Mouse (Mus musculus) testis, postnatal 14 days (tissue): ENCODE measurements around the gene Wwox.
A peak's percentile ranks its signal among the peaks of the same experiment; 100 is the strongest.

Experiments used
- DNase-seq: peaks from one replicate; pipeline ENCODE4 v3.0.0; 2021; ENCODE audit warnings: low spot score

The Wwox gene

DNA sequence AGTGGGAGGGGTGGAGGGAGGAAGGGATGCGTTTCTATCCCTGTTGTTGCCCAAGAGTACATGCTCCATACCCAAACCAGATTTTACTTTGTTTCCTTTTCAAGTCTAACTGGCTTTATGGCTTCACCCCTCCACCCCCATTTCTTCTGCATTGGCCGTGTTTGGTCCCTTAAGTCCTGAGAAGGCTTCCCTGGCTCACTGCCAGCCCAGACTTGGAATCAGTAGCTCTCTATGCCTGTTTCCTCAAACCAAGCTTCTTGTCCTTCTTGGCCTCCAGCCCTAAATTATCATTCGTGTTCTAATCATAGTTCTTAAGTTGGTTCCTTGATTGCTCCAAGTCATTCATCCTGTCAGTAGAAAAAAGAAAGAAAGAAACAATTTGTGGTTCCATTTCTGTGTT lies 777.3 kb downstream of the Wwox start:
- DNase-seq = peak; percentile 49

DNA sequence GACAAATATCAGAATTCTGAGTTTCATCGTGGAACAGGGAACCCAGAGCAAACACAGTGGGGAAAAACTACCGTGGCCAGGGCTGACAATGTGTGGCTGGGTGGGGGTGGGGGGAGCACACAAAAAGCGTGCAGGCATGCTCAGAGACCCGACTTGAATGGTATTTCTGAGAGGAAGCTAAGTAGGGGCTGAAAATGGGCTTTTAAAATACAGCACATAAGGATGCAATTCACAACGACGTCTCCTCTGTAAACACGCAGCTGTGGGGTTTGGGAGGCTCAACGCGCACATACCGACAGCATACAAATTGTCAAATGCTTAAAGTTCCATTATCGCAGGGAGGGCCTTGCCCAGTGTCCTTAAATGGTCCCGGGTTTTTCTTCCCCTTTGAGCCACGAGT lies 783.1 kb downstream of the Wwox start:
- no peak for DNase-seq

DNA sequence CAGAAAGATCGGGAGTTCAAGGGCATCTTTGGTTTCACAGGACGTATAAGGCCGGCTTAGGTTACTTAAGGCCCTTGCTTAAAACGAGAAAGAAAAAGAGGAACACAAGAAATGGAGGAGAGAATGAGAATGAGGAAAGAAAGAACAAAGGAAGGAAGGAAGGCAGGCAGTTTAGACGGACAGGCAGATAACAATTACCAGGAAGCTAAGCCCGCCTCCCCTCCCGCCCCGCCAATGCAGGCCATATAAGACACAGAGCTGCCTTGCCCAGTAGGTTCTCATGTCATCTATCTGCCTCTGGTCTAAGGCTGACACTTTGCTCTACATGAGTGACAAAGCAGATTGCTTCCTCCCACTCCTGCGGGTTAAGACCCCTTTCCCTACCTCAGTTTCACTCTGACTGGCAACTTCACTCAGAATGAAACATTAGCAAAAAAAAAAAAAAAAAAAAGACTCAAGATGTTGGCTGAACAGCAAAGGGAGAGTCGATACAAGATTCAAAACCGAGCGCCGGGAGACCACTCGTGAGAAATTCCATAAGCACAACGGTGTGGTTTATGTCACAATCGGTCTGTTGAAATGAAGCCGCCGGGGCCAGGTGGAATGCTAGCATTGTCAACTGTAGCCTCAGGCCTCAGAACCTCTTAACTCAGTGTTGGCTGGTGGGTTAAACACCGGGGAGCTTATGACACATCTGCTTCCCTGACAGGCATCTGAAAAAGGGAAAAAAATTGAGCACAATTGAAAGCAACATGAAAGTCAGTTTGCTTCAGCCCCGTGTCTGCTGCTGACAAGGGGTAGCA lies 787.5 kb downstream of the Wwox start:
- DNase-seq = no peak

DNA sequence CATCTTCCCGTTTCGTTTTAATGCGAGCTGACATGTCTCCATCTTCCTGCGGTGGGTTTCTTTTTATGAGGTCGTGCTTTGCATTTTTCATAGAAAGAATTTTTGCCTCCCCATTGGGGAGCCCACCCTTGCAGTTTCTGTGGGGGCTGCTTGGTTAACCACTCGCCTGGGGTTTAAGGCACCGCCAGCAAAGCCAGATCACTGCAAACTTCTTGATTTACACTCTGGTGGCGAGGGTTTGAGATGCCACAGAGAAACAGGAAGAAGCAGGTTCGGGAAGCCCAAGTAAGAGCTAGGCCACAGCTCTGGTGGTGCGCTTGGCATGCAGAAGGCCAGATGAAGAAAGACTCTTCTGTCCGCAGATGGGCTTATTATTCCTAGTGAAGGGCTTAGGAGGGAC lies 789.4 kb downstream of the Wwox start:
- DNase-seq = no peak

DNA sequence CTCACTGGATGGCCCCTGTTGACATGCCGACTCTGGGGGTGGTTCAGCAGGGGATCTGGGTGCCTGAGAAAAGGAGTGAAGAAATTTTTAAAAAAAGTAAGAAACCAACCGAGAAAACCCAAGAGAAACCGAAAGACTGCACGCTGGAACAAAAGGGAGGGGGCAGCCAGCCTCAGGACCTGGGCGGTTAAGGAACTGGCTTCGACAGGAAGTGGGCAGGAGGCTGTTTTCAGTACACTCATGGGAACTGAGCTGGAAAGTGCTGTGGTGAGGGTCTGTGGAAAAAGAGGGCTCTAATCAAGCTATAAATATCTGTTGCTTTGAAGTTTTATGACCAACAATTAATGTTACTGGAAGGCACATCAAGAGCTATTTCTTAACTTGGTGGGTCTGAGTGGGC lies 794.6 kb downstream of the Wwox start:
- DNase-seq = no peak

DNA sequence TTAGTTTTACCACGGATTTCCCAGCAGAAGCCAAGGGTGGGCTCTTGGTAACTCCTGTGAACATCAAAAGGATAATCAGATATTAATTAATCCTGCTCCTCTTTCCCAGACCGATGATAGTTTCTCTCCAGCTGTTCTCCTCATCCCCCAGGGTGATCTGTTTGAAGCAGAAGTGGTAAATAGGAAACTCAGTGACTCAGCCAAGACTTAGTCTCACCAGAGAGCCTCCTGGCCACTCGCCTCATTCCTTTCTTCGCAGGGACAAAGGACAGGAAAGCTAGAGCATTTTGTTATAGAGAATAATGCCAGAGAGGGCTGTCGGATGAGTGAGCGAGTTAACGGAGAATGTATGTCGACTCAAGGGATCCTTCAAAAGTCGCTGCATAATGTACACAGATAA lies 798.1 kb downstream of the Wwox start:
- DNase-seq = no peak

DNA sequence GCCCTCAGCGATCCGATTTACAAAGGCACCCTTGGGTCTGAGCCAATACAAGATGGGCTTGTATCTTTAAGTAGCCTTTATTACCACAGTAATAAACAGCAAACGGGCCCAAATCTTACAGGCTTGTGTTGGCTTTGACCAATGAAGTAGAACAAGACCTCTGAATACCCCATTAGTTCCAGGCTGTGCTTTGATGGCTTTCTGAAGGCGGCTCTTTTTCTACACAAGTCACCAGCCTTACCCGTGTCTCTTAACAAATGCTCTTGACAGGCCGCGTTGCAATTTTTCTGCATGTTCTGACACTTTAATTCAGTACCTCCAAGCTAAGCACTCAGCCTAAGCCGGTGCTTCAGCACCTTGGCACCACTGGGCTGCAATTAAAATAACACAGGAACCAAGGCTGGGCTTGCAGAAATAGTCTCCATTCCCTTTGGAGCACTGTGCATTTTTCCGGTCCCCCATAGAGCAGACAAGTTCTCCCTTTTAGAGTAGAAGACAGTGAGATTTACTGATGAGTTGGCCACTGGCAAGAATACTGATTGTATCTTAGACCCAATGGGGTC lies 804.1 kb downstream of the Wwox start:
- no peak for DNase-seq

DNA sequence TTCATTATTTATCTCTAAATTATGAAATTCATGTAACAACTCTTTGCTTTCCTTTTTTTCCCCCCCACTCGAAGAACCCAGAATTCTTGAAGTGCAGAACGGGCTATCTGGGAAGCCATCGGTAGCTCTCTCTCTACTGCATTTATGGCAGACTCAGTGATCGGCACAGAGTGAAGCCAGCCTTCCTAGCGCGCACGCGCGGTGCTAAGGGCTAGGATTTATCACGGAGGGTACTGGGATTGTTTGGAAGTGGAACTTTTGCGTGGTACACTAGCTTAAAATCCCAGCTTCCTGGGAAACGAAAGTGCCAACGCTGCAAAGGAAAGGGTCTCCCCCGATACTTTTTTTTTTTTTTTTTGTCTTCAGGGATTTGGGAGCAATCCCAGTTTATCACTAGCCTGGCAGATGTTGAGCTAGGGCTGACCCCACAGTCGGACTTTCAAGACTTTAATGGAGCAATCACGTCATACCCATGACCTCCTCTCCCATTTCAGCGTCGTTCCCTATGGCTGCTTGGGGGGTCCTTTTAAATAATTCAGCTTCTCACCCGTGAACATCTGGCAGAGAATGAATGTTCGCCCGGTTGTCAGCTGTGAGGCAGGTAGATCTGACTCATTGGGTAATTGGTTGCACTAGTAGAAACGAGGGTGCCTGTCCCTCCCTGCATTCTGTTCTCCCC lies 810.4 kb downstream of the Wwox start:
- DNase-seq = peak; percentile 19

DNA sequence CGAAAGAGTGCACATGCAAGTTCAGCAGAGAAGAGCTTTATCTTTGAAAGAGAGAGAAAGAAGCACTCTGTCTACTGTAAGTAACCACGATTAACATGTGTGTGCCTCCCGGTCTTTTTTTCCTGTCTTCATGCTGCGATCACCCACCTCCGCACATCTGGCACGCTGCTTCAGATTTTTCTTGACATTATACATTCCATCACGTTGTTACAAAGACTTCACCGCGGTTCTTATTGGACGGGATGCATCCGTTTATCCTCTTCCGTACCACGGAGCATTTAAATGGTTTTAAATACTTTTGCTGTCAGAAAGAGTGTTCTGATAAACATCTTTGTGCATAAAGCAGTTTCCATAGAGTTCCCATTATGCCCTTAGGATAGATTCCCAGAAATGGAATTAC lies 816.1 kb downstream of the Wwox start:
- no peak for DNase-seq

DNA sequence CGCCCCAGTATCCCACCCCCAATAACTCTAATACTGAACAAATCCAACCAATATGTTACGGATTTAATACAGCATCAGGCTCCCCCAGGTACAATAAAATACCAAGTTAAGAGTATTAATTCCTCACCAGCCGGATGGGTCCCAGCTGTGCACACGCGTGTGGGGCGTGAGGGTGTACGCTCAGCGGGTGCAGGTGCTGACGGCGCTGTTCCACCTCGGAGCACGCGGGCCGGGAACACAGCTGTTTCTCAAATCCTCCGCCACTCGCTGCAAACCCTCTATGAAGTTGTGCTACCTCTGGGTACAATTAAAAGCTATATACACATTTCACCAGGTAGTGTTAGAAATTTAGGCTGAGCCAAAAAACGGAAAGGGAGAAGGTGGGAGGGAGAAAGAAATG lies 818.0 kb downstream of the Wwox start:
- DNase-seq = no peak

DNA sequence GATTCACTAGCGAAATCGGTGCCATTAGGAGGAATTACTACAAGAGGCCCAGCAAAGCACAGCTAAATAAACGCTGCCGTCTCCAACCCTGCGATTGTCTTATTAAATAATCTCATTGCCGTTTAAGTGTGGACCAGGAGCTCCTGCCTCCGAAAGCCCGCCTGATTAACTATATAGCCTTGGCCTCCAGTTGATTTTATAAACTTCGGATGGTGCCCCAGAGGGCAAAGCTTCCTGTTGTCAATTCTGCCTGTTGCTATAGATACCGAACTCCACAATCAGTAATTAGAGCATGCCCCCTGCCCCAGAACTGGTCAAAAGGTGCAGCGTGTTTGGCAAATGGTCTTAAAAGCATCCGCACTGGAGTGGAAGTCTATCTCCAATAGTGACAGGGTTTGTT lies 820.4 kb downstream of the Wwox start:
- no peak for DNase-seq

DNA sequence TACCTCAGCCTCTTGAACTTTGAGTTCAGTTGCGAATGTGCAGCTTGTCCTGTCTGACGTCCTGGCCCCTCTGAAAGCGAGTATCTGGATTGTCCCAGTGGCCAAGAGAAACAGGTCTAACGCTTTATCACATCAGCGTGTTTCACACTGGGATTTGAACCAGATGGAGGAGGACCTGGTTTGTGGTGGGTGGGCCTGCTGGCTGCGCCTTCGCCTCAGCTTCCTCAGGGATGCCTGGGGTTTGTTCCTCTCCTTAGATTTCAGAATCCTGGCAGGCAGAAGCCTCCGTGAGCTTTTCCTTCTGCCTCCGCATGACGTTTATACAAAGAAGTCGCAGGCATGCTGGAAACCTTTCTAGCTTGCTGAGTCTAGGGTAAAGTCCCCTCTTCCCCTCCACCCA lies 827.7 kb downstream of the Wwox start:
- no peak for DNase-seq

DNA sequence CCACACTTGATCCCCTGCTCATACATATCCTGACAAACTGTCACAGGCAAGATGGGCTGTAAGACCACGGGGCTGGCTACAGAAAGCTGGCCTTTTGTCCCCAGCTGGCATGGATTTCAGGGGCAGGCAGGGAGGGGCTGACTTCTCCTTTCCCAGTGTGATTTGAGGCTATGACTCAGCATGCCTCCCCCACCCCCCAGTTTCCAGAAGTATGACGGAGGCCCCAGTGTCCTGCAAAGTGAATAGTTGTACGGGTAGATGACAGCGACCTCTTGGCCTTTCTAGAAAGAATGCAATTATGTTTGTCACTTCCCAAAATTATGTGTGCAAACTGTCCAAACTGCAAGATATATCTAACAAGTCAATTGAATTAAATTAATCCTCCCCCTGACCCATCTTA lies 830.1 kb downstream of the Wwox start:
- no peak for DNase-seq

DNA sequence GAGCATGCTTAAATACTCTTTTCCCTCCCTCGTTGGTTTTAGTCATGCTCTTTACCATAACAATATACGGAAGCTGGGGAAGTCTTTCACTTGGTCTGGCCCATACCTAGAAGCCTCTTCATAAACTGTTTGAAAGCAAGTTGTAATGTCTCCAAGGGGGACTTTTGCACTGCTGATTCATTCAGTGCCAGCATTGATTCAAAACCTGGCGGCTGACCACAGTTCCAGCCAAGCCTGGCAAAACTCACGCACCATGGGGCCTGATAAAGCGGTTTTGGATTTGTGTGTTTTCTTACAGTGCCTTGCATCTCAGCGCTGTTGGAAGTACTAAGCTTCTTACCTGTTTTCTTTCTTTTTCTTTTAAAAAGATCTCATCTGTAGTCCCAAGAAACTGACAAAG lies 834.5 kb downstream of the Wwox start:
- no peak for DNase-seq

DNA sequence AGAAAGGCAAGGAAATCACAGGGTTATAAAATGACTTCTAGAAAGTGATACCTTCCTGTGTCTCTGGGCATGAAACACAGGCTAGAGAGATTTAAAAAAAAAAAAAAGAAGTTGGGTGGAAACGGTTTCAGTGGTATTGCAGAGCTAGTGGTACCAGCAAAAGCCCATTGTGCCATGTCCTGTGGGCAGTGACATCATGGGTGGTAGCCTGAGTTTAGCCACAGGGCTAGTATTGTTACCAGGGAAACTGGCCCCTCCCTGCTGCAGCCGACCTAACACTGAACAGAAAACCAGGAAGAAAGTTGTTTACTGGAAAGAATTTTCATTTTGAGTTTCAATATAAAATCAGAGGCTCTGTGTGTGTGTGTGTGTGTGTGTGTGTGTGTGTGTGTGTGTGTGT lies 836.8 kb downstream of the Wwox start:
- no peak for DNase-seq

DNA sequence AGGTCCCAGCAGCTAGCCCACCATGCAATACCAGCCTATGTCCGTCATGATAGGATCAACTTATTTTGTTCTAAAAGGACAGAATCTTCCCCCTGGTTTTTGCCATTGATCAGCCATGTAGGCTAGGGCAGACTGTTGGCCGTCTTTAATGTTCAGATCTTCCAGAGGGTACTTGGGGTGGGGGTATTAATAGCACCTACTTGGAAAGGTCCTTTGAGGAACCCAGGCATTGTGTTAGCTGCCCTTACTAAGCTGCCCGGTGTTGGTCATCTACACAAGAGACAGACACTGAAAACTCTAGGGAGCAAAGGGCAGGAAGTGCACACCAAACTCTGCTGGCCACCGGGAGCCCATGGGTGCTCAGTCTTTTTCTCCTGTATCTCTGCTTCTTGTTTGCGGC lies 838.8 kb downstream of the Wwox start:
- DNase-seq = no peak

DNA sequence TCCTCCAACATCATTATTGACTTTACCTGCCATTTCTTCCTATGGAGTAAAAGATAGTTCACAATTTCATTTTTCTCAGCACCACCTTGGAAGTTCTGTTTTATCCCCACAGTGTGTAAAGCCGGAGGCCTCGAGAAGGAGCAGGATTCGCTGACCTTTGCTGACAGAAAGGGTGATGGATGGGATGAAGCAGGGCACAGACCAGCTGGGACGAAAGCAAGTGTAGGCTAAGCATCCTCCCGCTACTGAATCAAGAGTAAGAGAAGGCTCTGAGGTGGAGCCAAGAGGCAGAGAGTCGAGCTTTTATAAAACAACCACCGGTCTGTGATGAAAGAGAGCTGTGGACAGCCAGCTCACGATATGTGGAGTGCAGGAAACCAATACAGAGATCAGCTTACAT lies 850.8 kb downstream of the Wwox start:
- DNase-seq = no peak

DNA sequence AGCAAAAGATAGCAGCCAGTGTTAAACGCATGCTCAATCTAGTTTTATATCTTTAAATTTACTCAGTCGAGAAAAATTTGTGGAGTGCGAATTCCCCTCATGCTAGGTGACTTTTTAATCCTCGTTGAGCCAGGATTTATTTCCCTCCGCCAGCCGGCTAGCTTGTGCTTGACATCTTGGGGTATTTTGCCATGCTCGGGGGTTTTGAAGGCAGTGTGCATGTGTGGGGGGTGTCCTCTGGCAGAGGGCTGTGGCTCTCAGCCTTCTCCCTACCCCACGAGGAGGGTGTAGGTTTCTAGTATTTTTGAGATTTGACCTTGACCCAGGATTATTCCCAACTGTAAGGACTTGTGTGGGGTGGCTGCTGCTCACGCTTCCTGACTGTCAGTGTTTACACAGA lies 857.3 kb downstream of the Wwox start:
- DNase-seq = no peak

DNA sequence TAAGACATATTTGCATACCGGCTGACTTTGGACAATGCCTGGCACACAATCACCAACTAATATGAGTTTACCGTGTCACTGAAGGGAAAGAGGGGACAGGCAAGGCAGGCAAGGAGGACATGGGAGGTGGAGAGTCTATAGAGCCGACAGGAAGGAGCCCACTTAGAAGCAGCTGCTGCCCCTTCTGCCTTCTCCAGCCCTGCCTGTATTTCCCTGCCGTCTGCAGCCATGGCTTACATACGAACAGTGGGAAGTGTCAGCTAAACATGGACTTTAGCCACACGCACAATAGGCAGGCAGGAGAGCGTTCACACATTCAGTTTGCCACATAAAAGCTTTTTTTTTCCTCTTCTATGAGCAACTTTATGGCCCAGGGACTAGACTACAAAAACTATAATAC lies 863.0 kb downstream of the Wwox start:
- no peak for DNase-seq

DNA sequence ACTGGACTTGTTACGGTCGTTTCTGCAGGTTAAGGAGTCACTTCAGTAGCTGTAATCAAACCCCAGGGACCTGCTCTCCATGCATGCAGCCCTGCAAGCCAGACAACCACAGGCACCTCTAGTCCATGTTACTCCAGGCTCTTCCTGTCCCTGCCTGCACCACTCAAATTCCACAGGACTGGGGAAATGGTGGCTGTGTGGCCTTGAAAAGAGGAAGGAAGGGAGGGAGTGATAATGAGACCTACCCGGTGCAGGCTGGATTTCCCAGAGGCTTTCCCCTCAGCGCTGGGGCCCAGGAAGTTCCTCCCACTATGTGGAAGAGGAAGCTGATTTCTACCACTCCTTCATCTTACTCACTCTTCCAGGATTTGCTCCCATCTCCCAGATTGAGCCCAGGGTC lies 868.0 kb downstream of the Wwox start:
- no peak for DNase-seq

DNA sequence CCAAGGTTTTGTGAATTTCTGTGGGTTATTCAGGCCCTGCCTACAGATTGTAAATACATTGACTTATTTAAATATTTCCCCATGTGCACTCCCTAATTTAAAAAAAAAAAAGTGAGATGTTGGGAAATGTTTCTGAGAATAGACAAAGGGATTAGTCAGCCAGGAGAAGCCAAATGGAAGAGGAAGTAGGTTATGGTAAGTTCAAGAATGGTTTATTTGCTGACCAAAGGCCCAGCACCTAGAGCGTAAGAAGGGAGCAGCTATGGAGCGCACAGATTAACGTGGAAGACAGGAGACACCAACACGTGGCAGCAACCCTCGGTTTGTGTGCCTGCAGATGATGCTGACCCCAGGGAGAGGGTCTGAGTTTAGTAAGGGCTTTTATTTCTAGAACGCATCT lies 871.5 kb downstream of the Wwox start:
- DNase-seq = no peak

DNA sequence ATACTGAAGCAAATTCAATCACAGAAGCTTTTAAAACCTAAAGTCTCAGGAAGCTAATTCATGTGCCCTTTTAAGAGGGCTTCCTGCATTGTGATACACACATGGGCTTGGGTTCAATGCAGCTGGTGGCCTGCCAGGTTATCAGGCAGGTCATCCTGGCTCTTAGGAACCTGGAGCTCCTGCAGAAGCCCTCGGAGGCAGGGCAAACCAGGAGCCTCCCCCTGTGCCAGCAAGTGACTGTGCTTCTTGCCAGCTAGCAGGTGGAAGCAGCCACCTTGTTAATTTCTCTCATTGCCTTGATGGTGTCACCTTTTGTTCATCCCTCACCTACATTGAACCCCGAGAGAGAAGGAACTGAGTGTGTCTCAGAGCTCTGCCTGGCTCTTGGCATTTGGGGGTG lies 872.9 kb downstream of the Wwox start:
- DNase-seq = no peak

DNA sequence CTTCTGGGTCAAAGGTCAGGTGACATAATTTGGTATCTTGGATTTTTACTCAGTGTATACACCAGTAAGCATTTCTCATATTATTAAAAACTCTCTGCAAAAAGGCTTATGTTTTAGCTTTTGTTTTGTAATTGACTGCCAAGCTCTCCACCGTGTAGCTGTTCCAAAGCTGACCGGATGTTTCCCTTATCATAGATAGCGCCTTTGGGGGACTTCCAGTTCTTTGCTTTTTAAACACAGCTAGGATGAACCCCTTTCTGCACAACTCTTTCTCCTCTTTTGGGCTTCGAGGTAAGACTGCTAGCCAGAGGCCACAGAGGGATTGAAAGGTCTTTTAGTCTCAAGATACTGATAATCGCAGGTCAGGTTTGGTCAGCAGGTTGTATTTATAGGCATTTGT lies 883.0 kb downstream of the Wwox start:
- DNase-seq = peak; percentile 30

DNA sequence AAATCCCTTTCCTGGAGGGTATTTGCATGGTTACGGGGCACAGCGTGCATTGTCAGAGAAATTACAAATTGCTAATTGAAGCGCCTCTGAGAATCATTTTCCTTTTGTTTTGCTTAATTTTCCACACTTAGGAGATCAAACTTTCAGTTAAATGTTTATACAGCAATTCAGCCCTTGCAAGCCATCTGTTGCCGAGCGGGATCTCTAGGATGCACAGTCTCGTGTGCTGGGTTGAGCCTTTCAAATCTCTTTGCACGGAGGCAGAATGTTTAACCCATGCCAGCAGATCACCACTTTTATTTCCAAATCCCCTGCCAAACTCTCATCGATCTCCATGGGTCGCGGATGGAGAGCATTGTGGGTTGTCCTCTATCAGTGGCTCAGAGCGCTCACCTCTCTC lies 891.2 kb downstream of the Wwox start:
- no peak for DNase-seq
